Mouse (Mus musculus): ENCODE results near the gene Asic2.

DNA sequence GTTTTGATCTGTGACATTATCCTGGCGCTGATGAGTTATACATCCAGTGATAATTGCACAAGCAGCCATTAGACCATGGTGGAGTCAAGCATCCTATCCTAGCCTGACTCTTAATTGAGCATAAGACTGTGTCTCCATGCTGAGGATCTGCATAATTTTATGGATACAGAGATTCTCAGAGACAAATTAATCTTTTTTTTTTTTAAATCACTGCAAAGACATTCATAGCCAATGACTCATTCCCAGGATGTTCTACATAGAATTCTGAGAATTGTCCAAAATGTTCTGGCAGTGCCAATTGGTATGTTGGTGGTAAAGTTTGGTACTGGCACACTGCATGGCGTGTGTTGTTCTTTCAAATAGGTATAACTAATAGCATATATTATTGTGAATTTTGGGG is 272.8 kb downstream of the Asic2 start:
- TF ChIP-seq CTCF (IDR thresholded peaks at IDR 0.05; ENCODE audit: borderline replicate concordance, control insufficient read depth, extremely low read depth, insufficient read depth, low read length, poor library complexity) (no peak), POLR2A (IDR thresholded peaks at IDR 0.05; ENCODE audit: control insufficient read depth, extremely low read depth, insufficient read depth, low read length, poor library complexity) (no peak)
